8 mouse cellular contexts compared by ENCODE assay signal in the genomic region with DNA sequence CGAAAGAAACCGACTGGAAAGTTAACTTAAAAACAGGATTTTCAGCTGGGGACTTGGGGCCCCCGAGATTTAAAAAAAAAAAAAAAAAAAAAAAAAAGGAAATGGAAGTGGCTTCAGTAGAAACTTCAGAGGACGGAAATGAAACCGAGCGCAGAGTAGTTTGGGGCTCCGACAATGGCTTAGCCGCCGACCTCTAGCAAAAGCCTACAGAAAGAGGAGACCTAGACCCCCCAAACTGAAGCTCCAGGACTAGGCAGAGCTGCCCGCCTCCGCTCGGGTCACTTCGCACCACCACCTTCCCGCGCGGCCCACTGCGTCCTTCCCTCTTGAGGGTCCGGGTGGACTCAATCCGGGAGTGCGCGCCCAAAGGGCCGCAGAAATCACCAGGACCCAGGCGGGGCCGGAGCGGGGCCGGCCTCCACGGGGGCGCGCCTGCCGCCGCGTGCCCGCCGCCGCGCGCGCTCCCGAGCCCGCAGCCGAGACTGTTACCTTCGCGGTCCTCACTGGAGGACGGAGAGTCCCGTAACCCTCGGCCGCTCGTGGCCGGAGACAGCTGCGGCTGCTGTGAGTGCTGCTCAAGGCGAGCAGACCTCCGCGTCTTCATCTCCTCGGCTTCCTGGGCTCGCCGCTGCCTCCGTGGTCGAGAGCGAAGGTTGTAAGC. TPM values are rescaled to one million over a fixed set of nuclear protein-coding genes. Genes with fewer than 3 reads are reported as not detected.
A peak's percentile ranks its signal among the peaks of the same experiment; 100 is the strongest.
DNase-seq lines count a peak whose midpoint lies in the region; ATAC-seq and TF ChIP-seq lines count a peak whose summit lies in the region.

Tor1aip2 (plus strand) TSS at position 135 of the 661 bp plus-strand sequence.

- under 1% methylated on average over 58 of the region's 59 CpGs for WGBS in midbrain, postnatal 0 days

- peak within 1 kb of the TSS; percentile 71 for H3K4me2 ChIP-seq in midbrain, postnatal 0 days (ENCODE audit: low read depth, low read length, poor library complexity, severe bottlenecking)

- peaks cover 12% of the 10 kb centered on the region for H3K36me3 ChIP-seq in midbrain, postnatal 0 days (ENCODE audit: insufficient read depth, low read length)

- H3K9me3 ChIP-seq in midbrain, postnatal 0 days (ENCODE audit: low read length): no peaks in the 10 kb centered on the region

- TF ChIP-seq CTCF in midbrain, postnatal 0 days (IDR thresholded peaks at IDR 0.05): no peak

- H3K4me1 ChIP-seq in midbrain, postnatal 0 days (ENCODE audit: insufficient read depth, low read length): peaks cover 3% of the 10 kb centered on the region; the same call in 1 of the 2 replicates

- H3K9ac ChIP-seq in midbrain, postnatal 0 days (replicated peaks; ENCODE audit: low read length, poor library complexity, severe bottlenecking): peak within 1 kb of the TSS; percentile 95

- peak; percentile 82 for DNase-seq in thymus, postnatal 0 days (ENCODE audit: low spot score)
- no peak for DNase-seq in thymus, postnatal 4 days
- peak; percentile 68 for DNase-seq in c-Kit-positive CD71-positive TER-119-negative erythroid progenitor cells, embryonic 14.5 days (ENCODE audit: low read depth)
- DNase-seq in gastrocnemius, postnatal 14 days: peak; percentile 75
- DNase-seq in hindlimb bud, embryonic 11.5 days (ENCODE audit: extremely low spot score, low read depth, low spot score): peak; percentile 37
- peak; percentile 90 for DNase-seq in liver
- peak; percentile 77 for DNase-seq in midbrain, postnatal 0 days (ENCODE audit: low spot score)
- DNase-seq in urinary bladder, adult 2 months (ENCODE audit: low spot score): no peak

- peak; percentile 79 for ATAC-seq in midbrain, postnatal 0 days (ENCODE audit: low FRiP score)

- intact Hi-C loops in gastrocnemius, postnatal 14 days (cut with DNase I; ENCODE audit: low total_unique reads): no loop called here

- H3K4me3 ChIP-seq in midbrain, postnatal 0 days (ENCODE audit: low read depth, low read length): peak within 1 kb of the TSS; percentile 89

- H3K27me3 ChIP-seq in midbrain, postnatal 0 days (ENCODE audit: insufficient read depth, low read length): no peaks in the 10 kb centered on the region

- peak within 1 kb of the TSS; percentile 99 for H3K27ac ChIP-seq in midbrain, postnatal 0 days (ENCODE audit: low read depth, low read length)

RNA-seq across cellular contexts. Expression of gene Tor1aip2, which starts in this region (rescaled TPM):
- polyA plus RNA-seq in thymus, postnatal 0 days (2015; fragmentation: Nextera tagmentation; extraction: Ambion mirVana): 81.0 and 92.7 TPM in 2 replicates
- total RNA-seq in gastrocnemius, postnatal 14 days (2021): 10 to 100 TPM; 49.5 to 55.4 TPM
- total RNA-seq in midbrain, postnatal 0 days (2014; rRNA removed): 64.3 and 67.0 TPM in 2 replicates
- 46.1 and 46.7 TPM in 2 replicates for polyA plus RNA-seq in midbrain, postnatal 0 days (2015; fragmentation: Nextera tagmentation; extraction: Ambion mirVana)
- 78.6 and 81.4 TPM in 2 replicates for polyA plus RNA-seq in urinary bladder, adult 2 months (2012; rRNA removed)

Comparison
In these comparisons a context has a peak if more than half of its experiments do, and no peak if none do; other contexts are left out.
1. DNase-seq: peak in thymus, postnatal 0 days (single experiment), c-Kit-positive CD71-positive TER-119-negative erythroid progenitor cells, embryonic 14.5 days (single experiment), gastrocnemius, postnatal 14 days (single experiment), hindlimb bud, embryonic 11.5 days (single experiment), liver (single experiment) and midbrain, postnatal 0 days (single experiment); none in thymus, postnatal 4 days (single experiment) and urinary bladder, adult 2 months (single experiment).